Mouse (Mus musculus) stomach, postnatal 0 days (tissue): ENCODE results near the gene Mta2. TPM values are rescaled to one million over a fixed set of nuclear protein-coding genes. Genes with fewer than 3 reads are reported as not detected.
A peak's percentile ranks its signal among the peaks of the same experiment; 100 is the strongest.

Source experiments
- ATAC-seq: fragments of 200-750 bp; cut with Nextera tagmentation; 2 replicates; pipeline ENCODE4 v1.8.0; 2017; ENCODE audit not compliant: low FRiP score, low TSS enrichment
- DNase-seq: peaks from one replicate; pipeline ENCODE4 v3.0.0-alpha.2; 2016; ENCODE audit warnings: low spot score
- H3K27ac ChIP-seq: fragments of 300-500 bp; sonication (generic); replicated peaks from 2 replicates; pipeline ENCODE4 v1.5.1; 2014; ENCODE audit warnings: mild to moderate bottlenecking, control low read depth
- H3K27me3 ChIP-seq: fragments of 300-500 bp; sonication (generic); 2 replicates; pipeline ENCODE4 v1.6.1; 2014; ENCODE audit warnings: low read length; ENCODE audit not compliant: control insufficient read depth, insufficient read depth
- H3K36me3 ChIP-seq: fragments of 300-500 bp; sonication (generic); 2 replicates; pipeline ENCODE4 v1.6.1; 2014; ENCODE audit warnings: low read length, mixed read lengths; ENCODE audit not compliant: control insufficient read depth, insufficient read depth
- H3K4me1 ChIP-seq: fragments of 300-500 bp; sonication (generic); replicated peaks from 2 replicates; pipeline ENCODE4 v1.6.1; 2014; ENCODE audit warnings: antibody characterized with exemption; ENCODE audit not compliant: control insufficient read depth, insufficient read depth
- H3K4me2 ChIP-seq: fragments of 300-500 bp; sonication (generic); replicated peaks from 2 replicates; pipeline ENCODE4 v1.6.1; 2014; ENCODE audit warnings: low read depth, mild to moderate bottlenecking, control low read depth, moderate library complexity
- H3K4me3 ChIP-seq: fragments of 300-500 bp; sonication (generic); 2 replicates; pipeline ENCODE4 v1.5.1; 2014; ENCODE audit warnings: low read depth, low read length, control low read depth
- H3K9ac ChIP-seq: fragments of 300-500 bp; sonication (generic); 2 replicates; pipeline ENCODE4 v1.6.1; 2014; ENCODE audit warnings: mild to moderate bottlenecking, low read length, control low read depth, mixed read lengths
- H3K9me3 ChIP-seq: fragments of 300-500 bp; sonication (generic); 2 replicates; pipeline ENCODE4 v1.6.1; 2016; ENCODE audit warnings: low read length; ENCODE audit not compliant: control insufficient read depth
- CTCF ChIP-seq: IDR thresholded peaks from 2 replicates; pipeline ENCODE4 v1.5.1; 2016; ENCODE audit warnings: antibody characterized with exemption, low read depth, mild to moderate bottlenecking, moderate library complexity
- EP300 ChIP-seq: optimal IDR thresholded peaks from 2 replicates; pipeline ENCODE3; 2016; ENCODE audit warnings: antibody characterized with exemption
- WGBS: fragments of 180-500 bp; shearing (Covaris S2); extraction: QIAGEN DNeasy Blood & Tissue Kit; methylation state at CpG from one replicate; pipeline ENCODE4 v1.1.7; 2014; 5-methylcytosine and 5-hydroxymethylcytosine counted together
- polyA plus RNA-seq: library from polyadenylated mRNA; unstranded; fragments of >200 nt; fragmentation: Nextera tagmentation; extraction: Ambion mirVana; gene quantifications from 2 replicates; pipeline ENCODE4 v1.2.1, GENCODE M21; 2015

Gene Mta2
- polyA plus RNA-seq, 1 experiment from 2014 or later: 68.0 TPM

DNA sequence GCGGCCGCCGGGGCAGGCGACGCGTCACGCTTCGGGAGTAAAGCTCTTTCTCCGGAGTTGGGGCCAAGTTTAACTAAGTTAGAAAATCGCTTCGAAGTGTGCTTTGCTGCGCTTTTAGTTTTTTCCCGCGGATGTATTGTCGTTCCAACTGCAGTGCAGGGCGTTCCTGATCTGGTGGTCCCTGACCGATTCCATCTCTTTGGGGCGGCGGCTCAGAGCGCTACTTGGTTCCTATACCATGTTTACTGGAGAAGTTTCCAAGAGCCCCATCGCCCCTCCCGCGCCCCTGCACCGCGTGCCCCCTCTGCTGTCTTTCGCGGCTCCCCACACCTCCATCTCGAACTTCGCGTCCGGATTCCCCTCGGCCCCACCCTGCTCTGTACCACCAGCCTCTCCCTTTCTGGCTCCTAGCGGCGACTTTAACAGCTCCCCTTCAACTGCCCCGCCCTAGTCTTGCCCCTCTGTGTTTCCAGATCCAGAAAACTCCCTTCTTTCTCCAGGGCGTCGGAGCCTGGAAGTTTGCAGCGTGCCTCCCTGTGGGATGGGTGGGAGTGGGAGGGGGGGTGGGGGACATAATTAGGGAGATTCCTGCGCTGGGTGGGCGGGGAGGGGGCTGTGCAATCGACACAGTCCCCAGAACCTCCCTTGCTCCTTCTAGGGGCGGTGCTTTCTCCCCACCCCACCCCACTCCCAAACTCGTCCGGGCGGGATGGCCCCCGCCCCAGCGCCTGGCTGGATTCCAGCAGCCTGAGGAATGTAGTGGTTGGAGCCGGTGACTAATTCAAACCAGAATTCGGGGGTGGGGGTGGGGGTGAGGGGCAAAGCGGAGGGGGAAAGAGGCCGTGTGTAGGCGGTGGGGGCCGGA, 48.1 kb downstream of the Mta2 start:
- Histone ChIP-seq H3K9ac (peak overlapping the region; percentile 97), H3K4me2 (peak overlapping the region; percentile 76), H3K36me3 (no peaks in the 10 kb centered on the region), H3K4me3 (peak overlapping the region; percentile 91), H3K27ac (peak overlapping the region; percentile 99), H3K27me3 (no peaks in the 10 kb centered on the region), H3K4me1 (peaks cover 25% of the 10 kb centered on the region), H3K9me3 (no peaks in the 10 kb centered on the region)
- WGBS: under 1% methylated on average over 51 of the region's 53 CpGs
- TF ChIP-seq CTCF: peak; percentile 58
- no peak for TF ChIP-seq EP300
- peak; percentile 90 for DNase-seq
- peak; percentile 68 for ATAC-seq

DNA sequence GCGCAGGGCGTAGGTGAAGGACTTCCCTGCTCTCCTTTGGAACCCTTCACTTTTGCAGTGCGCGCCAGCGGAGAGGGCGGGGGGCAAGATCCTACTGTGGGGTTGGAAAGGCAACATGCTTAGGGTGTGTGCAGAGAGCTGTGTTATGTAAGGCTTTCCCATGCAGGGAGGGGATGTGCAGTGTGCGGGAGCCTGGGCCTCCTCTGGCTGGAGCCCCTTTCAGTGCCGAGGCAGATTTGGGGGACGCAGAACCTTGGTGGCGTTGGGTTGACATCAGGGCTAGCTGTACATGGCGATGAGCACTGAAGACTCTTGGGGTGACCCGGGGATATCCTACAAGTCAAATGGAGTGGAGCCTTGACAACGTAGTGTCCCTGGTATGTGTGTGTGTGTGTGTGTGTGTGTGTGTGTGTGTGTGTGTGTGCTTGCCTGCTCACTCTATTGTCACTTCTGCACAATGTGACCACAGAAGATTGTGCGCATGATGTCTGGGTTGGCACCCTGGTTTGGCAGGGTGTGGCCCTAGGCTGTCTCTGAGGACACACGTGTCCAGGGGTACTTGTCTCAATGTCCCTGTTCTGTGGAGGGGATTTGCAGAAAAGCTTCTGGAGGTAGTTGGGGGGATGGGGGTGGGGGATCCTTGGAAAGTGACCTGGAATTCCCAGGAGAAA, 48.9 kb downstream of the Mta2 start:
- Histone ChIP-seq H3K27me3 (no peaks in the 10 kb centered on the region), H3K4me2 (peak overlapping the region; percentile 76), H3K4me3 (peak overlapping the region; percentile 91), H3K9ac (peak overlapping the region; percentile 97), H3K36me3 (no peaks in the 10 kb centered on the region), H3K4me1 (peaks cover 24% of the 10 kb centered on the region), H3K9me3 (no peaks in the 10 kb centered on the region), H3K27ac (peak overlapping the region; percentile 99)
- no peak for TF ChIP-seq CTCF
- no peak for TF ChIP-seq EP300
- DNase-seq: no peak
- peak; percentile 43 for ATAC-seq
- WGBS: 8% methylated on average over 15 of the region's 15 CpGs

DNA sequence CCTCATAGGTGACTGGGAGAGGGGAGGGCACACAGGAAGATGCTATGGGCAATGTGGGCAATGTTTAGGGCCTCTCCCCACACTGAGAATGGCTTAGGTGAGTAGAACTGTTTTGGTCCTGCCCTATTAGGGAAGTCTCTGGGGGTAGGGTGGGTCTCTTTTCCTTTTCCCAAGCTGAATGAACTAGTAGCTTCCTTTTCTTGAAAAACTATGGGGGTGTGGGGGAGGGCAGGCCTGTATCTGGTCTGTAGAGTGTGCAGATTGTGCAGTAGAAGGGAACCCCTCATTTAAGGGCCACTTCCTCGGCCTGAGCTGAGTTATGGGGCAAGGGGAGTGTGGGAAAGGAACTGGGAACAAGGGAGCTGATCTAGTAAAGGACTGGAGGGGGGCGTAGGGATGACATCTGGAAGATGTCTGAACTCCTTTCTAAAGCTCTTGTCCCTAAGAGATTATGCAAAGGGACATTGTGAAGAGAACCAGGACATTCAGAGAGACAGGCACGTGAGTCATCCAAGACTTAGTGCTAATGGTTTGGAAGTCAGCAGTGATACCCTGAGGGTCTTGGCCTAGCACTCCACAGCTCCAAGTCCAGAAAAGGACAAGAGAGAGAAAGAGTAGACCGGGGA, 49.7 kb downstream of the Mta2 start:
- Histone ChIP-seq H3K4me1 (peaks cover 24% of the 10 kb centered on the region), H3K4me3 (peak overlapping the region; percentile 91), H3K9ac (peak overlapping the region; percentile 97), H3K27ac (peak overlapping the region; percentile 99), H3K4me2 (peak overlapping the region; percentile 76), H3K27me3 (no peaks in the 10 kb centered on the region), H3K9me3 (no peaks in the 10 kb centered on the region), H3K36me3 (no peaks in the 10 kb centered on the region)
- DNase-seq (no peak), ATAC-seq (no peak)
- 33% methylated on average over 4 of the region's 4 CpGs for WGBS
- TF ChIP-seq EP300 (no peak), CTCF (no peak)

DNA sequence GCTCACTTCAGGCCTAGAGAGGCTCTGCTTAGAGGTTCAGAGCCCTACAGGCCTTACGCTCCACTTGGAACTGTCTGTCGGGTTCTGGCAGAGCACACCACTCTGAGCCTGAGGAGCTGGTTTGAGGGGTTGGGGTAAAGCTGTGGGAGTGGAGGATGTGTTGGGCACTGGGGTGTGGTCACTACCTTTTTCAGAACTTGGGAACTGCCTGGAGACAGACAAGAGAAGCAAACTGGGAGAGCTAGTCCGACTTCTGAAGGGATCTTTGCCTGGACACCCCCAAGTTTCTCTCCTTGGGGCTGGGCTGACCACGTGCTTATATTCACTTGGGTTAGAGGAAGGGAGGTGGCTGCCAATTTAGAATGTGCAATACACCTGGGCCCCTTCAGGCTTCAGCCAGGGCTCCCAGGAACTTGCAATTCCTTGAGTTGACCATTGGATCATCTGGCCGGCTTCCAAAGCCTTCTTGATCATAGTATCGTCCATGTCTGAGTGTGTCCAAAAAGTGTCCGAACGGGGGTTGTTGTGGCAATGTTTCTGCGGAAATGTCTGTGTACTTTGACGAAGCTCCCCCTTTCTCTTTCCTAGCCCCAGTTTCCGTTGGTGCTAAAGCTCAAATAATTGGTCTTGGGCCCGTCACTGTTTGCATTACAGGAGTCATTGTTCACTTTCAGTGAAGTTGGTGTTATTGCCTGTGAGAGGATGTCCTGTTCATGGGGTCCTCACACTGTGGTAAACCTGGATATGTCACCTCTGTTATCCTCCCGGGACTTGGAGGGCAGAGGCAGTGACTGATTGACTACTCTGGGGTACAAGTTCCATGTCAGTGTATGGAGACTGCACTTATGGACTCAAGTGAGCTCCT, 50.4 kb downstream of the Mta2 start:
- no peak for TF ChIP-seq EP300
- TF ChIP-seq CTCF: no peak
- ATAC-seq (no peak), DNase-seq (peak; percentile 42)
- Histone ChIP-seq H3K9me3 (no peaks in the 10 kb centered on the region), H3K4me1 (peaks cover 31% of the 10 kb centered on the region), H3K27me3 (no peaks in the 10 kb centered on the region), H3K4me3 (peak overlapping the region; percentile 91), H3K9ac (peak overlapping the region; percentile 97), H3K4me2 (peak overlapping the region; percentile 76), H3K36me3 (no peaks in the 10 kb centered on the region), H3K27ac (peak overlapping the region; percentile 99)
- 32% methylated on average over 13 of the region's 13 CpGs for WGBS
